7 mouse cellular contexts compared by ENCODE assay signal in the genomic region with DNA sequence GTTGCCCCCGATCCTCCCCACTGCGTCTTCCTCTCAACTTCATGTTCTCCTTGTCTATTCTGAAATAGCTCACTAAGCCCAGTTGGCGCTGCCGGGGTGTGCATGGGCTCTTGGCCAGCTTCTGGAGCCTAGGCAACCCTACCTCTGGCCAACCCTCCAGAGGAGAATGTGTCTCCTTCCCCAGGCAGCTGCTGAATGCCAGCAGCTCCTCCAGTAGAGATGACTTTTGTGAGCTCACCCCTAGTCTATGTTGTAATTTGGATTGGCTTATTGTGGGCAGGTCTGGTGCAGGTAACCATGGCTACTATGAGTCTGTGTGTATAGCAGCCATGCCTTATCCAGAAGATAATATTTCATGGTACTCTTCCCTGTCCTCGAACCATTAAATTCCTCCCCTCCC.
DNase-seq lines count a peak whose midpoint lies in the region; ATAC-seq and TF ChIP-seq lines count a peak whose summit lies in the region.

No protein-coding gene starts in this region.

- peaks cover 18% of the 10 kb centered on the region for H3K4me1 ChIP-seq in embryonic facial prominence, embryonic 15.5 days
- 0 out of 2 replicates have a peak, but pooled peaks cover 3% of the 10 kb centered on the region for H3K4me1 ChIP-seq in lung, embryonic 14.5 days (ENCODE audit: insufficient read depth)

- H3K4me2 ChIP-seq in embryonic facial prominence, embryonic 15.5 days (replicated peaks): no peak overlapping the region
- H3K4me2 ChIP-seq in lung, embryonic 14.5 days: no peak overlapping the region; the same call in 1 of the 2 replicates

- H3K27me3 ChIP-seq in embryonic facial prominence, embryonic 15.5 days: no peaks in the 10 kb centered on the region
- H3K27me3 ChIP-seq in lung, embryonic 14.5 days (ENCODE audit: insufficient read depth, low read length): no peaks in the 10 kb centered on the region

- intact Hi-C loops in heart, postnatal 14 days (cut with DNase I): no loop called here

- H3K36me3 ChIP-seq in embryonic facial prominence, embryonic 15.5 days: peaks cover 47% of the 10 kb centered on the region
- peaks cover 10% of the 10 kb centered on the region; the same call in 1 of the 2 replicates for H3K36me3 ChIP-seq in lung, embryonic 14.5 days (ENCODE audit: insufficient read depth)

- no peak overlapping the region for H3K9ac ChIP-seq in embryonic facial prominence, embryonic 15.5 days
- no peak overlapping the region for H3K9ac ChIP-seq in lung, embryonic 14.5 days

- no peak for ATAC-seq in embryonic facial prominence, embryonic 15.5 days (ENCODE audit: insufficient number of reproducible peaks, low FRiP score, low TSS enrichment, low read depth)
- ATAC-seq in lung, embryonic 14.5 days (ENCODE audit: insufficient read depth): peak; percentile 25; the same call in 1 of the 2 replicates

- no peak for TF ChIP-seq CTCF in lung, embryonic 14.5 days (IDR thresholded peaks at IDR 0.05; ENCODE audit: low read depth)

- H3K9me3 ChIP-seq in embryonic facial prominence, embryonic 15.5 days (replicated peaks): no peaks in the 10 kb centered on the region
- no peaks in the 10 kb centered on the region for H3K9me3 ChIP-seq in lung, embryonic 14.5 days (ENCODE audit: low read depth, low read length)

- H3K4me3 ChIP-seq in embryonic facial prominence, embryonic 15.5 days (replicated peaks): no peak overlapping the region
- H3K4me3 ChIP-seq in lung, embryonic 14.5 days (ENCODE audit: low read depth, low read length): no peak overlapping the region

- DNase-seq in left cerebral cortex, adult 18-20 months (ENCODE audit: low spot score in 2 of 2): peak; percentile 61 to 70
- no peak for DNase-seq in left cerebral cortex, adult 11 months (ENCODE audit: low spot score)
- DNase-seq in heart, postnatal 14 days: peak; percentile 56 to 76
- DNase-seq in lung, embryonic 14.5 days: peak; percentile 34
- peak; percentile 47 for DNase-seq in telencephalon, adult 2 months (ENCODE audit: low read depth, low spot score)
- no peak for DNase-seq in embryo, embryonic 9.5 days (ENCODE audit: extremely low spot score)

- 83% methylated on average over 5 of the region's 5 CpGs for WGBS in embryonic facial prominence, embryonic 15.5 days
- WGBS in lung, embryonic 14.5 days: 75% methylated on average over 5 of the region's 5 CpGs

- H3K27ac ChIP-seq in embryonic facial prominence, embryonic 15.5 days (replicated peaks): peak overlapping the region; percentile 66
- H3K27ac ChIP-seq in lung, embryonic 14.5 days (ENCODE audit: low read depth): peak overlapping the region; percentile 58; the same call in 1 of the 2 replicates

Comparison
In these comparisons a context has a peak if more than half of its experiments do, and no peak if none do; other contexts are left out.
1. DNase-seq: peak in left cerebral cortex, adult 18-20 months (2 of 2), heart, postnatal 14 days (2 of 2), lung, embryonic 14.5 days (single experiment) and telencephalon, adult 2 months (single experiment); none in left cerebral cortex, adult 11 months (single experiment) and embryo, embryonic 9.5 days (single experiment).